Mouse (Mus musculus) liver, embryonic 11.5 days (tissue): Measurements from ENCODE around the gene Setd4. TPM values are rescaled to one million over a fixed set of nuclear protein-coding genes. Genes with fewer than 3 reads are reported as not detected.
"Not testable (repeated sequence)": the region's sequence is repeated elsewhere in the genome, so short reads cannot be mapped to it uniquely, and the experiment has no call there.

Experiments used
- ATAC-seq: fragments of 200-750 bp; cut with Nextera tagmentation; replicated peaks from 2 replicates; pipeline ENCODE4 v1.8.0; 2017; ENCODE audit warnings: moderate number of reproducible peaks, mild to moderate bottlenecking, moderate TSS enrichment, moderate library complexity; ENCODE audit not compliant: low FRiP score
- DNase-seq: peaks from one replicate; pipeline ENCODE4 v3.0.0-alpha.2; 2017; ENCODE audit warnings: low spot score
- H3K27ac ChIP-seq: fragments of 300-500 bp; sonication (generic); 2 replicates; pipeline ENCODE4 v1.5.1; 2014; ENCODE audit warnings: mild to moderate bottlenecking, low read depth, low read length, control low read depth
- H3K27me3 ChIP-seq: fragments of 300-500 bp; sonication (generic); replicated peaks from 2 replicates; pipeline ENCODE4 v1.6.1; 2014; ENCODE audit warnings: low read length, mixed read lengths; ENCODE audit not compliant: control insufficient read depth, insufficient read depth
- H3K36me3 ChIP-seq: fragments of 300-500 bp; sonication (generic); 2 replicates; pipeline ENCODE4 v1.6.1; 2014; ENCODE audit warnings: mild to moderate bottlenecking, low read length, moderate library complexity, mixed read lengths; ENCODE audit not compliant: control insufficient read depth, insufficient read depth
- H3K4me1 ChIP-seq: fragments of 300-500 bp; sonication (generic); replicated peaks from 2 replicates; pipeline ENCODE4 v1.6.1; 2014; ENCODE audit warnings: low read length, mixed read lengths; ENCODE audit not compliant: control insufficient read depth, insufficient read depth
- H3K4me2 ChIP-seq: fragments of 300-500 bp; sonication (generic); 2 replicates; pipeline ENCODE4 v1.6.1; 2014; ENCODE audit warnings: mild to moderate bottlenecking, control low read depth, moderate library complexity
- H3K4me3 ChIP-seq: fragments of 300-500 bp; sonication (generic); 2 replicates; pipeline ENCODE4 v1.5.1; 2014; ENCODE audit warnings: low read depth, low read length, control low read depth
- H3K9ac ChIP-seq: fragments of 300-500 bp; sonication (generic); 2 replicates; pipeline ENCODE4 v1.6.1; 2014; ENCODE audit warnings: low read depth, low read length, control low read depth
- H3K9me3 ChIP-seq: fragments of 300-500 bp; sonication (generic); 2 replicates; pipeline ENCODE4 v1.6.1; 2016; ENCODE audit warnings: low read length, inconsistent platforms, mixed read lengths; ENCODE audit not compliant: control insufficient read depth
- WGBS: fragments of 180-500 bp; shearing (Covaris S2); extraction: QIAGEN DNeasy Blood & Tissue Kit; methylation state at CpG from one replicate; pipeline ENCODE4 v1.1.7; 2014; 5-methylcytosine and 5-hydroxymethylcytosine counted together
- polyA plus RNA-seq: library from polyadenylated mRNA; unstranded; fragments of >200 nt; fragmentation: Nextera tagmentation; extraction: Ambion mirVana; gene quantifications from 2 replicates; pipeline ENCODE4 v1.2.1, GENCODE M21; 2014

Setd4 gene
- polyA plus RNA-seq: 11.1 and 13.4 TPM in 2 replicates

DNA sequence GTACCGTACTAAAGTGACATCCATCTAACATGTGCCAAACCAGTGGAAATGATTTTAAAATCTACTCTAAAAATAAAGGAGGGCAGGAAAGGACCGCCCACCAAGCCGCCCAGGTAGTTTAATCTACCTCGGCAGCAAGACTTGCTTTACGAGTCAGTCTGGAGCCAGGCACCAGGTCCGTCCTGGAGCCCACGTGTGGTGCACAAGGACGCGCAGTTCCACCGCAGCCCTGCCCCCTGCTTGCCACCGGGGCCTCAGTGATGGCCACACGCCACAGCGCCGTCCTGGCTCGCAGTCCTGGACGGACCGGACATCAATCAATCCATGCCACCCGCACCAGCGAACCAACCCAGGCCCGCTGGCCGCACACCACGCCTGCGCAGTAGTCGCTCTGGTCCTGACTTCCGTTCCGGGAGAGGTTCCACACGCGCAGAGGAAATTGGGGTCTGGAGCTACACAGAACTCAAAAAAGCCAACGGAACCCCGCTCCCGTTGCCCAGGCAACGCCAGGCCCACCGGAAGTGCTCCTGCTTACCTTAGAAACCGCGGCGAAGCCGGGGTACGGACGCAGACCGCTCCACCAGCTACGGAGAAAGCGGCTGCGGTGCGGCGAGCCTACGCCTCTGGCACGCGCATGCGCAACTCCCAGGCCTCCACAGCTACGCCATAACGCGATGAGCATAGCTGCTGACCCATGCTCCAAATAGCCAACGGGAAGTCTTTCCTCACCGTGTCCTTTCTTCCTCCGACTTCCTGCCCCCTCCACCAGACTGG lies at the start of gene Setd4:
Setd4 (minus strand) TSS at position 625 of the 774 bp plus-strand sequence.
- DNase-seq: peak; percentile 88
- Histone ChIP-seq H3K4me3 (peak within 1 kb of the TSS; percentile 69), H3K27ac (peak within 1 kb of the TSS; percentile 95), H3K9me3 (no peaks in the 10 kb centered on the region), H3K9ac (peak within 1 kb of the TSS; percentile 85), H3K4me2 (peak within 1 kb of the TSS; percentile 96), H3K36me3 (no peaks in the 10 kb centered on the region; the same call in 1 of the 2 replicates), H3K4me1 (peaks cover 11% of the 10 kb centered on the region), H3K27me3 (no peaks in the 10 kb centered on the region)
- peak; percentile 86 for ATAC-seq
- whole genome bisulfite sequencing: 1% methylated on average over 55 of the region's 55 CpGs

GRCm38 (mm10) chr16:93648441-93649183 lies 44.7 kb upstream of the Setd4 start:
- 61% methylated on average over 5 of the region's 5 CpGs for WGBS
- H3K9ac ChIP-seq: no peak overlapping the region
- no peaks in the 10 kb centered on the region for H3K36me3 ChIP-seq
- H3K4me2 ChIP-seq: no peak overlapping the region
- no peaks in the 10 kb centered on the region for H3K27me3 ChIP-seq
- DNase-seq: no peak
- H3K4me1 ChIP-seq: no peaks in the 10 kb centered on the region
- no peak overlapping the region for H3K4me3 ChIP-seq
- ATAC-seq: no peak
- no peaks in the 10 kb centered on the region for H3K9me3 ChIP-seq
- no peak overlapping the region for H3K27ac ChIP-seq

GRCm38 (mm10) chr16:93644006-93644405 lies 40.1 kb upstream of the Setd4 start:
- H3K27me3 ChIP-seq: no peaks in the 10 kb centered on the region
- H3K9me3 ChIP-seq: no peaks in the 10 kb centered on the region
- no peak for ATAC-seq
- no peak overlapping the region for H3K9ac ChIP-seq
- no peak overlapping the region for H3K4me2 ChIP-seq
- no peaks in the 10 kb centered on the region for H3K4me1 ChIP-seq
- DNase-seq: no peak
- no peak overlapping the region for H3K27ac ChIP-seq
- WGBS: 35% methylated on average over 4 of the region's 4 CpGs
- no peak overlapping the region for H3K4me3 ChIP-seq
- H3K36me3 ChIP-seq: no peaks in the 10 kb centered on the region

GRCm38 (mm10) chr16:93627761-93628400 lies 24.0 kb upstream of the Setd4 start, which contains the start of gene Gm5678:
Gm5678 (plus strand) TSS chr16:93628097.
- ATAC-seq: no peak
- H3K27ac ChIP-seq: no peak within 1 kb of the TSS
- H3K9ac ChIP-seq: no peak within 1 kb of the TSS
- H3K9me3 ChIP-seq: no peaks in the 10 kb centered on the region
- no peaks in the 10 kb centered on the region for H3K27me3 ChIP-seq
- no peak within 1 kb of the TSS for H3K4me2 ChIP-seq
- no peaks in the 10 kb centered on the region for H3K36me3 ChIP-seq
- H3K4me3 ChIP-seq: no peak within 1 kb of the TSS
- H3K4me1 ChIP-seq: no peaks in the 10 kb centered on the region
- no peak for DNase-seq
- WGBS: 81% methylated on average over 23 of the region's 23 CpGs

- no peaks in the 10 kb centered on the region for H3K4me1 ChIP-seq
- H3K9ac ChIP-seq: no peak overlapping the region
- H3K27ac ChIP-seq: no peak overlapping the region
- H3K27me3 ChIP-seq: no peaks in the 10 kb centered on the region
- 13% methylated on average over 1 of the region's 1 CpGs for WGBS
- no peak overlapping the region for H3K4me2 ChIP-seq
- no peak overlapping the region for H3K4me3 ChIP-seq
- DNase-seq (no peak), ATAC-seq (no peak)
- no peaks in the 10 kb centered on the region for H3K36me3 ChIP-seq
- no peaks in the 10 kb centered on the region for H3K9me3 ChIP-seq
Measured at GRCm38 (mm10) chr16:93626745-93627144, 22.9 kb upstream of the Setd4 start.

DNA sequence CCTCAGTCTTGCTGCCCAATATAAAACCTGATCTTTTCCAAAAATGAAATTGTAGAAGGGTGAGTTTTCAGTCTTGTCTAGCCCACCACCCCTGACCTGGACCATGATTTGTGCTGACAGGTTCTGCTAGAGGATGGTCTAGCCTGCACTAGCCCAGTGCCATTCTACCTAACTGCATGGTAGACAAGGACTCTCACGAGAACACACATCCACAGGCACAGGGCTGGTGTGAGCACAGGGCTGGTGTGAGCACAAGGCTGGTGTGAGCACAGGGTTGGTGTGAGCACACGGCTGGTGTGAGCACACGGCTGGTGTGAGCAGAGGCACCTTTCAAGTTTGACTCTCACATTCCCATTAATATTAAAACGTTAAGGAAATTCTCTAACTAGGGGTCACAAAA lies 20.8 kb upstream of the Setd4 start:
- Histone ChIP-seq H3K4me2 (no peak overlapping the region), H3K9me3 (no peaks in the 10 kb centered on the region), H3K27me3 (no peaks in the 10 kb centered on the region), H3K9ac (no peak overlapping the region), H3K4me1 (no peaks in the 10 kb centered on the region), H3K4me3 (no peak overlapping the region), H3K27ac (no peak overlapping the region), H3K36me3 (no peaks in the 10 kb centered on the region)
- WGBS: 57% methylated on average over 4 of the region's 4 CpGs
- ATAC-seq: no peak
- no peak for DNase-seq

DNA sequence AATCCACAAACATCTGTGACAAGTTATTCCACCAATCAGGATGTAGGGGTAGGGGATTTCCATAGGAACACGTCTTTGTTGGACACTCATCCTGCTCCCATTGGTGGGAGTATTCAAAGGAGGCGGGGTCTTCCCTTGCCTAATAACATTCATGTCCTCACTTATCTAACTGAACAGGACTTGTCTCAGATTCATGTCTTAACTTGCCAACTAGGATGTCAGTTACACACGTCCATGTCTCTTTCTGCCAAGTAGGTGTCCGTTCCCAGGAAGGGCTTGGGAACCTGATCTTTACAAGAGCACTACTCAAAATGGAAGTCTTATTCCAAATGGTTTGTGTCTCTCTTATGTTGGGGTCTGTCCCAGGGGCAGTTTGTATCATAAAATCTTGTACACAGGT lies 19.9 kb upstream of the Setd4 start:
- H3K4me3 ChIP-seq, H3K4me2 ChIP-seq, H3K27ac ChIP-seq, H3K27me3 ChIP-seq, H3K4me1 ChIP-seq, DNase-seq, H3K9me3 ChIP-seq, H3K36me3 ChIP-seq, ATAC-seq, H3K9ac ChIP-seq: not testable (repeated sequence)
- WGBS: 82% methylated on average over 4 of the region's 4 CpGs

- no peak overlapping the region for H3K27ac ChIP-seq
- no peak overlapping the region for H3K4me3 ChIP-seq
- DNase-seq: peak; percentile 52
- WGBS: 28% methylated on average over 5 of the region's 5 CpGs
- H3K4me1 ChIP-seq: no peaks in the 10 kb centered on the region
- no peak overlapping the region for H3K9ac ChIP-seq
- H3K9me3 ChIP-seq: no peaks in the 10 kb centered on the region
- ATAC-seq: no peak
- peaks cover 2% of the 10 kb centered on the region; the same call in 1 of the 2 replicates for H3K36me3 ChIP-seq
- H3K4me2 ChIP-seq: no peak overlapping the region
- H3K27me3 ChIP-seq: no peaks in the 10 kb centered on the region
Measured at GRCm38 (mm10) chr16:93615118-93615870, 11.4 kb upstream of the Setd4 start.
